Mouse (Mus musculus) ovary, postnatal 36 days (tissue): Measurements from ENCODE around the gene Wwtr1.

Experiments
- DNase-seq: peaks from one replicate; pipeline ENCODE4 v3.0.0; 2022; ENCODE audit warnings: low spot score, mixed read lengths

Gene Wwtr1

DNA sequence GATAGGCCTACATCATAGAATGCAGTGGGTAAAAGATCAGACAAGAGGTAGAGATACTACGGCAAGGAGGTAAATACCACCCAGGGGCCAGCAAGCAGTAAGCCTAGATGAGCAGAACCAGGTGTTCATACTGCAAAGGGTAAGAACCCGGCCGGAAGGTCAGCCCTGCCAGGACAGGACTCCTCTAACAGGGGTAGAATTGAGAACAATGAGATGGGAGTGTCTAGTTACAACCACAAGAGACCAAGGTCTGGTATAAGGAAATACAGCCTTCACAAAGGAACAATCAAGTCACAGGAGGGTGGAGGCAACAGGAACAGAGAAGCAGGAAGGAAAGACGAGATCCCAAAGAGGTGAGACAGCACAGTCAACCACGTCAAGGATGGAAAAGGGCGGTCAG is 16.9 kb downstream of the Wwtr1 start:
- no peak for DNase-seq

DNA sequence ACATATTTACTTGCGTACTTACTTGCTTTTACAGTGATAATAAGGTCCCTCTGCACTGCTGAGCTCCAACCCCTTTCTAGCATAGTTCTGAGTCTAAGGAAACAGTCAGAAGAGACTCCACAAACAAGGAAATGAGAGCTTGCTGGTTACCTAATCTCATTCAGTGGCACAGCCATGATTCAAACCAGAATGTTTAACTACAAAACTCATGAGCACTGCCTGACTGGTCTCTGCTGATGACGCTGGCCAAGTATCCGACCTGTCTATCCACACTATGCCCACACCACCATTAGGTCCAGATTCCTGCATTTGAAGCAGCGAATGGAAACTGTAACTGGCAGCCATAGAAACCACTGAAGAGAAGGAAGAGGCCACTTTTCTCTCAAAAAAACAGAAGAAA is 18.3 kb downstream of the Wwtr1 start:
- no peak for DNase-seq

DNA sequence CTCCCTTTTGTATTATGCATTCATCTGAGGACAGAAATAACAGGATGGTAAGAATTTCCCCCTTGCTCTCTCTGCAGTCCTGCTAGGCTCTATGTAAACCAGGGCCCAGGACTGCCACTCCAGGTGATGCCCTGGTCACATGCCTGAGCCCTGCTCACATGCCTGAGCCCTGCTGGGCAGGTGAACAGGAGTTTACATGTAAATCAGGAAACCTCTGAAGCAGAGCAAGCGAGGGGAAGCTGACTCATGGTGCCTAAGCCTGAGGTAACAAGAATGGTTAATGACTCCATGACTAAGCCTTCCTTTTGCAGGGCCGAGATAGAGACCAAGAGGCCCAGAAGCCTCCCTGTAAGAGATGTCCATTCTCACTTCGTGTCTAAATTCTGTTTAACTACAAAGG is 20.1 kb downstream of the Wwtr1 start:
- DNase-seq, result no peak

DNA sequence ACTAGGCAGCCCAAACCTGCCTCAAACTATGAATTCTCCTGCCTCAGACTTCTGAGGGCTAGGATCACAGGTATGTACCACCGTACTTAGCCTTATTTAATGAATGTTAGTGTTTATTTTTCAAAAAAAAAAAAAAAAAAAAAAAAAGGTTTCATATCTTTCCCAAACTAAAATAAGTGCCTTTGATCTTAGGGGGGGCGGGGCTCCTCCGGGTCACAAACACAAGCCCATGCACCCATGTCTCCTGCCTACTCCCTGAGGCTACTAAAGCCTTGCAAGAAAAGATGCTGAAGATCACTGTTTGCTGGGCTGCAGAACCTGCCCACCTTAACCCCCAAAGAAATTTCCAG is 20.8 kb downstream of the Wwtr1 start:
- DNase-seq, result no peak

DNA sequence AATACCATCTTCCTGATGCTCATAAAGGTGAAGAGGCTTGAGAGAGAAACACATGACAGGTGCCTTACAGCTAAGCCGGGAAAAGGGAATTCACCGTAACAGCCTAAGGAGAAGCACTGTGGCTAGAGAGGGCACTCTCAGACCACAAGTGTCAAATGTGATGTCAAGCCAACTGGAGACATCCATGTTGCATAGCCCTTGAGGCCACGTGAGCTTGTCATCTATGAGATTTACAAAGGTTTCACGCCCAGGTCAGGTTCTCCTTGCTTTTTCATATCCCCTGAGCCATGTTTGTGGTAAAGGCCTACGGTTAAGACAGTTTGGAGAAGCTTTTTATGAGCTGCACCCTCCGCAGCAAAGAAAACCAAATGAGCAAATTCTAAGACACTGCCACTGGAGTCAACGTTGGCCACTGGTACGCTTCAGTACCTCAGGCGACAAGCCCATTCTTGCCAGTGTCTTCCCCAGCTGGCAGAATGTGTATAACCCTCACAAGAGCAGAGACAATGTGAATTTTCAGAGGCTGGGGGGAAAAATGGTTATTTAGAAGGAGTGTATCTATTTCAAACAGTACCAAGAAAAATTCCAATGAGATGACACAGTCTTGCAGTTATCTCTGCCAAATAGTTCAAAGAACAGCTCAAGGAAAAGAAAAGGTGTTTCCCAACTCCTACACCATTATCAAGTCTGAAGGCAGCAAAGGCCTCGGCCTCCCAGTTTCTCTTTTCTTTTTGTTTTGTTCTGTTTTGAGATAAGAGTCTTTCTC is 21.4 kb downstream of the Wwtr1 start:
- DNase-seq, result no peak

DNA sequence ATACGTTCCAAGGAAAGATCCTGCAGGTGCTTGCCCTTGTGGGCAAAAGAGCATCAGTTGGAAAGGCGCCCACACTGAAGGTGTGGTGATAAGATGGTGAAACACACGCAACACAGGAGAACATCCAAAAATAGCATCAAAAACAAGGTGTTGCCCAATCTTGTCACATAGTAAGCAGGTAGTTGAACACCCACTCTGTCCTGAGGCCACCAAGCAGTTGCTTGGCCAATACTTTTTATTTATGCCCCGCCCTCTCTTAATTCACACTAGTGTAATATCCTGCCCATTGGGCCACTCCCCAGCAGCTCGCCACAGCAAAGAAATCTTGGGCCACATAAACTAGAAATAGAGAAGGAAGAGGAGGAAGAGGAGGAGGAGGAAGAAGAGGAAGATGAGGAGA is 22.6 kb downstream of the Wwtr1 start:
- DNase-seq, result no peak

DNA sequence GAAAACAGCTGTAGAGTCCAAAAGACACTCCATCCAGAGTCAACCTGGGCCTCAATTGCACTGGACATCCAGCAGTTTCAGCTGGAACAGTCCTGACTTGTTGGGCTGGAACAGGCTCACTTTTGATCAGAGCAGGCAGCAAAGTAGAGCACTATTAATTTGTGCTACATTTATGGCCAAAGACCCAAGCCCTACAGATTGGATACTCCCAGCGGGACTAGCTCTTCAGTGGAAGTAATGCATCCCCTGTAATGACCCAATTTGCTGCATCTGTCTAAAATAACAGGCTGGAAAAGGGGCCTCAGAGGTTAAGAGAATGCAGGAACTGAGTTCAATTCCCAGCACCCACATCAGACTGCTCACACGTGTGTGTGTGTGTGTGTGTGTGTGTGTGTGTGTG is 24.5 kb downstream of the Wwtr1 start:
- no peak for DNase-seq

DNA sequence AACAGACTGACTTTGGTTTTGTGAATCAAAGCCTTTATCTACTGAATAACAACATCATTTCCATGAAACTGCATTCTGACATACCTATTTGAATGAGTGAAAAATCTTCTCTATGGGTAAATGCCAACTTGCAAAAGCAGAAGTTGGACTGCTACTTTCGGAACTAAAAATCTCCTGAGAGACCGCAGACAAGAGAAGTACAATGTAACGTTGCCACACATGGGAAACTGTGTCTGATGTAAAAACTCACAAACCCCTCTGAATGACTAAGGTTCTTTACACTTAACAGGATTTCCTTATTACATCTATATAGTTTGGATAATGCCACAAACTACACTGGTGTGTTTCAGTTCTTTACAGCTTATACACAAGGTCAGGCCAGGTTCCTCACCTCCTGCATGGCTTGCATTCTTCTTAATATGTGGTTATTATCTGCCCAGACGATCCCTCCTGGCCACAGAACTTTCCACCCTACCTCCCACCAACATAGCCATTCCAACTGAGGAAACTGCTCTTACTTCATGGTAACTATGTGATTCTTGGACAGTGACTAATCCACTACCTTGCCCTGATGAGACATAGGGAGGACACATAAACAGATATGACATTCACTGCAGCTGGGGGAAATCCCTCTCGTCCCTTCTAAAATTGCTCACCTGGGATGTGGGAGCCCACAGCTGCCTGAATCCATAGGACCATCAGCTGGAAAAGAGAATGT is 25.1 kb downstream of the Wwtr1 start:
- no peak for DNase-seq

DNA sequence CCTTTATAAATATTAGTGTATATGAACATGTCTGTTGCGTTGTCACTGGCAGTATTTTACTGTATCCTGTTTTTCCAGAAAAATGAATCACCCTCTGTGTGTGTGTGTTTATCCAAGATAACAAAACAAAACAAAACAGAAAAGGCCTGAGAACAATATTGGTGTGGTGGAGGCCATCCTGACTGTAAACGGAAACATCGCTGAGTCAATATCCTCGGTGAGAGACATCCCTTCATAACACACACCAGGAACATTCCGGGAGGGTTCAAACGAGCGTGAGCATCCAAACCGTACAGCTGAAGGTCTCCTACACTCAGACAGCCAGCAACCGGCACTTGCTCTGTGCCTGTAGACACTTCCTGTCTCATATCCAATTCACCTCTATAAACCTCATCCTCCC is 31.6 kb downstream of the Wwtr1 start:
- DNase-seq, result no peak

DNA sequence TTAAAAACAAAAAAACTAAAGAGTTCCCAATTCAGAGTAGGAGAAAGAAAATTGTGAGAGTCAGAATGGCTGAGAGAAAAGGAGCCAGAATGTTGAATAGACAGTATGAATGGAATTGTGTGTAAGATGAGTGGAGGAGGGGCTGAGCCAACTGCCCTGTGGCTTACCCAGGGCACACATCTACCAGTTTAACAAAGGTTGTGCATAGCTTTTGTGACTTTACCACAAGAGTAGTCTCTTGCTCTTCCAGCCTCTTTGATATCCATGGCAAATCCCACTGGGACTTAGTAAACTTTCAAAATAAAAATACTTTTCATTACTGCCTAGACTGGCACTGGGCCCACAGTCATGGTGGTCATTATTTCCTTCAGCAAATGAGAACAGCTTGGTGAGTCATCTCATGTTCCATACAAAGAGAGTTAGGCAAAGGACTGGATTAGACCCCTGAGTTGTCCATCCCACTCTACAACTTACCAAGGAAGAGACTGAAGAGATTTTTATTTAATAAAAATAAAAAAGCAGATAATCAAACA is 32.8 kb downstream of the Wwtr1 start:
- DNase-seq, result no peak

DNA sequence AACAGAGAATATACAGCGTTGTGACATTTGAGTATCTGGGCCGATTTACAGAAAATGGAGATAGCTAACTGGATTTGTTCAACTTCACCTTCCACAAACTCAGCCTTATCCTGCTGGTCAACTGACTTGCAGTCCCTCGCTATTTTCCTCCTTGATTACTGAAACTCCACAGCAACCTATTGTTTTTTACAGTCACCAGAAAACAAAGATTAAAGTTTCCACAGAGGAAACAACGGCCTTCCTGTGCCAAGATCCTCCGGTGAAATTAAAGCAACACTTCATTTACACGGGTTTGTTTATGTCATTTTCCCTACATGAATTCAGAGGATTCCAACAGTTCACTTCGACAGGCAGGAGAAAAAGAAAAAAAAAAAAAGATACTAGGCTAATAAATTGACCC is 34.5 kb downstream of the Wwtr1 start:
- no peak for DNase-seq

DNA sequence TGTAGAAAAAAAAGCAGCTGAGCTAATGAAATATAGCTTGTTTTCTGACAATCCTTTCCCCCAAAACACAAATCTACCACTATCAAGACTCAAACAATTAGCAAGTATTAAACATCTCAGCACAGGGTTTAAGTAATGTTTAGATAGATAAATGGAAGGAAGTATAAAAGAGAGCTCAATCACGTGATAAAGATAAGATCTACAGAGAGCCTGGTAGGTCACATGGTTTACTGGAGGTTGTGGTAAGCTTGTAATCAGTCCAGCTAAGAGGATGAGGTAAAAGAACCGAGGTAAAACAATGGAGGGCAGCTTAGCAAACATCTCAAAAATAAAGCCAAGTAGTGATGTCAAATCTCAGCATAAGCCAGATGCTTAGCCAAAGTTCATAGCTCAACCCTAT is 35.2 kb downstream of the Wwtr1 start:
- DNase-seq, result no peak

DNA sequence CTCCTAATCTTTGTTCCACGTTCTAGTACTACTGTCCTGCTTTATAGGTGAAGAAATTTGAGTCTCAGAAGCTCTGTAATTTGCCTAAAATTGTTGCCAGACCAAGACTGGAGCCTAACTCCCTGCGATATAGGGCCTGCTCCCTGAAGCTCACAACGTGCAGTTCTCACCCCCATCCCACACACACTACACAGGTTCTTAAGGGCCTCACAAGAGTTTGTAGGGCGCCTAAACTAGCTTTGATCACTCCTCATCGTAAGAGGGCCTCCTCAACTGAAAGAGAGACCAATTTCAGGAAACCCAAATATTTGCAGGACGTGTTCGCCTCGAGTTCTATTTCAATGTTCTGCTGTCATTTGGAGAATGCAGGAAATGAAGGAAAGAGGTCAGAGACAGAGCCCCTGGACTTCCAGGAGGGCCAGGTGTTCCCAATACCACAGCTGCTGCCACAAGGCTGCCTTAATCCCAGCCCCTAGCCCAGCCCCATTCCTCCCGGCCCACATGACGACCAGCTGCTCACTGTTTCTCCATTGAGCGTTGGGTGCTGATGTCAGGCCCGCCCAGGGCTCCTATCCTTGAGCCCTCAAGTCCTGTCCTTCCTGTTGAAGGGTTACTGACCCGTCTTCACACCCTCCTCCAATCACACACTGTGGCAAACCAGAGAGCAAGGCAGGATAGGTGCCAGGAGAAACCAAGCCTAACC is 40.1 kb downstream of the Wwtr1 start:
- no peak for DNase-seq

DNA sequence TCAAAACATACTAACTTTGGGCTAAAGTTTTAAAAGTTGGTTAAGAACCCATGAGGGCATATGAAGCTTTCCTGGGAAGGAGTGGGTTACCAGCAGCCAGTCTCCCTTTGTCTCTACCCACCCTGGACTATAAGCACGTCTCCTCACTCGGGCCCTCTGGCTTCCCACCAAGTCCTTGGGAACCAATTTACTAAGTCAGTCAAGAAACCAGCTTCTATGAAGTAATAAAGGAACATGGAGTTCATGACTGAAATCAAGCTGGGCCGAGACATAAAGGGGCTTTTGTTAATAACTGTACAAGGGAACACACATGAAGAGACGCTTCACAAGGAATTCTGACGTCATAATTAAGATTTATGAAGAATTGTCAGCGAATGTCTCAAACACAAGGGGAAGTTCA is 41.3 kb downstream of the Wwtr1 start:
- no peak for DNase-seq

DNA sequence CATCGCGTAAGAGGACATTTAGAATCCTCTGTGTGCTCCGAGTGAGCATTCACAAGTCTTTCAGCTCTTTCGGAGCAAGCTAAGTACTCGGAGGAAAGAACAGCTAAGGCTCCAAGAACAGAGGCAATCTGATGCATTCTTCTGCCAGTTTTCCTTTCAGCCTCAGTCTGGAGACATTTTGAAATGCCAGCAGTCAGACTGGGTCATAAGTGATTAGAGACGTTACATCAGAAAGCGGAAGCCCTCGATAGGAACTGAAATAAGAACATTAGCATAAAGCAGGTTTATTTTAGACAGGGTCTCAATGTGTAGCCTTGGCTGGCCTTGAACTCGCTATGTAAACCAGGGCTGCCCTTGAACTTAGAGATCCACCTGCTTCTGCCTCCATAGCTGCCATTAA is 41.8 kb downstream of the Wwtr1 start:
- DNase-seq, result no peak

DNA sequence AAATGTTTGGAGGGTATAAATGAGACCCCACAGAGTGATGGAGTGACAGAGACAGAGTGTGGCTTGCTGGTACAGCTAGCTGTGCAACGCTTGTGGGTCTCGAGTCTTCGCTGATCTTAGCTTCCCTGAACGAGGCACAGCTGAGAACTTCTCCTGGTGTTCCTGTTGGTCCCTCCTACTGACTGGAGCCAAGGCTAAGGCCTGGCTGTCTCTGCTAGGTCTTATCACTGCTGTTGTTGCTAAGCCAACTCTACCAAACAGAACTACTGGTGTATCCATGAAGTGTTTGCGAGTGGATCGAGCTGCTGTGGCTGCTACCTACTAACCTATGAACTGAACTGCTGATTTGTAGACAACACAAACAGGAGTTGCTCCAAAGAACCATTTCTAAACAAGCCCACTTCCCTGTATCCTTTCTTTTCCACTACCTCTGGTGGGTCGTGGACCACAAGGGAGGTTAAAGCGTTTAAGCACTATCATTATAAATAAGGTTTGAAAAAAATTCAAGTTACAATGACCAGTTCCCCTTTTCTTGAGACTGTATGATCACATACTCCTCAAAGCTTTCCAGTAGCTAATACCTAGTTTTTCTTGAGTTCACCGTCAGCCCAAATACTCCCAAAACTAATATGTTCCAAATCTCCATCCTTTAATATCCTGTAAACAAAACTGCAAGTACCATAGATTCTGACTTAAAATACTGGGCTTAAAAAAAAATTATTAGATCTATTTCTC is 42.6 kb downstream of the Wwtr1 start:
- peak; percentile 23 for DNase-seq

DNA sequence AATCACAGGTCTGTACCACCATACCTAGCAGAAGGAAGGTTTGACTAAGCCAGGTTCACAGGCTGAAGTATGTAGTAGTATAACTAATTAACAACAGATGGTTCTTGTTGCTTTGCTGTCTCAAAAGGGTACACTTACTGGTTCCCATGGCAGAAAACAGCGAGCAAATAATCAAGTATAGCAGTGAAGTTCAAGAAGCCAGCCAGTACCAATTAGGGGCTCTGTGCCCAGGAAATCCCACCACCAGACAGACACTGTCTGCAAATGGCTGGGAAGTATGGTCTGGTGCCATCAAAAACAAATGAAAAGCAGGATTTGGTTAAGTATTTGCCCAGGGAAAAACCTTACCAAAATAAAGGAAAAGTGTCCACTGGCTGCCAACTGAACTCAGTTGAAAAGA is 44.9 kb downstream of the Wwtr1 start:
- no peak for DNase-seq

DNA sequence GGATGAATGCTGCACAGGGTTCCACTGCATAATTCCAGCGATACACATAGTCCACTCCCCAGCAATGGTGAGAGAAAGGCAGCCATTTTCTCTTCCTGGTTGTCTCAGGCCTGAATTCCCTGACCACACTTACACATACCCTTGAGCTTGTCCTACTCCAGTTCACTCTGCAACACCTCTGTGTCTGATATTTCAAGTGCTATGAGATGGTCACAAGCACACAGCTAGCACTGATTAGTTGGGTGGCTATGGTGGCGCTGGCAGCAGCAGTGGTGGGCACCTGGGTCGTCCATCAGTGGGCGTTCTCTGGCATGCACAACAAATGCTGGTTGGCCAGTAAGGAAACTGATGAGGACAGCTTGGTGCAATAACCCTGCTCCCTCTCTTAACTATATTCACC is 45.5 kb downstream of the Wwtr1 start:
- no peak for DNase-seq

DNA sequence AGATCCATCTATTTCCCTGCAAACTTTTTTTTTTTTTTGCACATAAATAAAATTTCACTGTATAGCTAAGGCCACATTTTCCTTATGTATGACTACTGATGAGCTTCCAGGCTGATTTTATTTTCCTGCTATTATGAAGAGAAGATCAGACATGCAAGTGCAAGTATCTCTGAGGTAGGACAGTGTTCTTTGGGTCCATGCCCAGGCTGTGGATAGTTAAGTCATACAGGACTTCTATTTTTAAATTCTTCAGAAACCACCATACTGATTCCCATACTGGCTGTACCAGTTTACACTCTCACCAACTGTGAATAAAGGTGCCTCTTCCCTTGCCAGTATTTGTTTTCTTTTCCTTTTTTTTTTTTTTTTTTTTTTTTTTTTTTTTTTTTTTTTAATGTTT is 48.6 kb downstream of the Wwtr1 start:
- no peak for DNase-seq

DNA sequence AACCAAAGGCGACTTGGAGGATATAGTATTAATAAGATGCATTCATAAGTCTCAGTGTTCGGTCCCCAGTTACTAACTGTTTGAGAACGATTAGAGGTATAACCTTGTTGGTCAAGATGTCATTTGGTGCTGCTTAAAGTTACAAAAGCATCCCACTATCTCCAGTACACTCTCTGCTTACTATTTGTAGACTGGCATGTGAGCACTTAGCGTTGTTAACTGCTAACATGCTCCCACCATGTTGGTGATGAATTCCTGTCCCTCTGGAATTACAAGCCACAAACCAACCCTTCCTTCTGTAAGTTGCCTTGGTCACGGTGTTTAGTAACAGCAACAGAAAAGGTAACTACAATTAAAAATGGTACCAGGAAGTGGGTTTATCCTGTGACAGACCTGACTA is 52.6 kb downstream of the Wwtr1 start:
- no peak for DNase-seq

DNA sequence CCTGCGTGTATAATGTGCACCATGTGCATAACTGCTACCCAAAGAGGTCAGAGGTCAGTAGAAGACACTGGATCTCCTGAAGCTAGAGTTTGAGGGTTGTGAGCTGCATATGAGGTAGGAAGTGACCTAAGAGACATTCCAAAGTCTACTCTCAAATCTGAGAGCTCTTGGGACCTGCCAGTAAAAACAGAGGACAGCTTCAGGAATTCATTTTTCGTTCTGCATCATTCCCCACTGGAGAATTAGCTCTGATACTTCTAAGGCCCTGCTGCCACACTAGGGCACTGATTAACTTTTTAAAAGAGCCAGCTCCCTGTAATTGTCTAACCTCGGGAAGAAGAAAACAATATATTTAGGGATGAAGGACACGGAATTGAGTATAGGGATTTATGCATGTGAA is 53.8 kb downstream of the Wwtr1 start:
- no peak for DNase-seq

DNA sequence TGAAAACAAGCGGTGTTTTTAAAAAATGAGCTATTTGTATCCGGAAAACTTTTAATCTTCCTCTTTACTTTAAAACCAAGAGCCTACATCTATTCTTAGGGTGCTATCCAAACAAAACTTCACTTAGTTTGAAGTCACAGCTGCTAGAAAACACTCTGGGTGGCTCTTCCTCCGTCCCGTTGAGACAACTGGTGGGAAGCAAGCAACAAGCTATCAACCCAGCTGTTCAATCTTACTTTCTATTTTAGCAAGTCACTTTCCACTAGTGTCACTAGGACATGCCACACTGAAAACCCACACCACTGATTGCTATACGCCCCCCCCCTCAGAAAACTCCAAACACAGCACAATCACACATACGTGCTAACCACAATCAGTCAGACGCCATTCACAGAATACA is 55.7 kb downstream of the Wwtr1 start:
- DNase-seq, result no peak

DNA sequence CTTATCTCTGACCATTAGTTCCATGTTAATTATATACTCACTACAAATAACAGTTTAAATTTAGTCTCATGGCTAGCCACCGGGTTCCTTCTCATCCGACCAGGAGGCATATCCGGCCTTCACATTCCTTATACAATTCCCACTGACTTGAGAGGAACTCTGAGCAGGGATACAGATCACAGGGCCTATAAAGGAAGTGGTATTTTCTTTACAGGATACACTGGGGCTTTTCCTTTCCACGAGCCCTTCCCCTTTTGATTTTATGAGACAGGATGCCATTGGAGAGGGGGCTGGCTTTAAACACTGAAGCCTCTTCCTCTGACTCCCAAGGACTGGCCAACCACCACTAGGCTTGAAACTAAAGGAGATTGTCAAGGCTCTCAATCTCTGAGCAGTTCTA is 59.6 kb downstream of the Wwtr1 start:
- no peak for DNase-seq
